9 mouse cellular contexts compared by ENCODE assay signal in the genomic region with DNA sequence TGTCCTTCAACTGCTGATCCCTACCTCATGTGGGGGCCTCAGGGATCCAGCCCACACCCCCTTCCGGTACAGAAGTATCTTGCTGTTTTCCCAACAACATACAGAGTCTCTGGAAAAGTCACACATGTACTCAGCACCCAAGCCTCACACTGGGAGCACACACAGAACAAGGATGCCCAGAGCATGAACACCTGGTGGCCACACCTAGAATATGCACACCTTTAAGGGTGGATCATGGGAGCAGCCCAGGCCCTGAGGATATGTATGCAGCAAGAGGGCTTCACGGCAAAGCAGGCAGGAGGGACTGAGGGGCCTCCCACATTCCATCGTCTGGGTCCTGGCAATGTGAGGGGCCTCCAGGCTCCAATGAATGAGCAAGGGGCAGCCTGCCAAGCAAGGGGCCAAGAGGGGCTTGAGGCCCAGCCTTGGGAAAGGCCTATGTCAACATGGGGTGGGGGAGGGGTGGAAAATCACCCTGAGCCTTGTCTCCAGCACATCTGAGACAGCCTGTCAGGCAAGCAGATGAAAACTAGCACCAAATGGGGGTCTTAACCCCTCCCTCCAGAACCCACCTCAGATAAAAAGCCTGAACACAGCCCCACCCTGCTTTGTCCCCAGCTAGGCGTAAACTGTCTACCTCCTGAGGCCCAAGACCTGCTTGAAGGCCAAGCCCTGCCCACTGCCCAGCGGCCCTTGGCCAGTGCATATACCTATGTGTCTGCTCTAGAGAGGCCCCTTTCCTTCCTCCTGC. TPM values are rescaled to one million over a fixed set of nuclear protein-coding genes. Genes with fewer than 3 reads are reported as not detected.
DNase-seq lines count a peak whose midpoint lies in the region; ATAC-seq and TF ChIP-seq lines count a peak whose summit lies in the region.
"Had no signal": no experiment of that assay in that cellular context is flagged by ENCODE, and none has a peak within 500 bp of the region (broad histone marks: within the 10 kb centered on the region; RNA-seq: fewer than 3 reads in every experiment).

No protein-coding gene starts in this region.

- intact Hi-C loops in heart, adult 2 months (cut with DNase I), result no loop called here

- H3K27ac ChIP-seq in heart, embryonic 14.5 days (replicated peaks in 1 of 2; ENCODE audit: control insufficient read depth in 1 of 2, insufficient read depth in 1 of 2, low read depth in 2 of 2, low read length in 2 of 2), result peak overlapping the region; percentile 88 to 98
- no peak overlapping the region for H3K27ac ChIP-seq in heart, adult 2 months
- H3K27ac ChIP-seq in limb, embryonic 15.5 days, result peak overlapping the region; percentile 91
- peak overlapping the region; percentile 93 for H3K27ac ChIP-seq in stomach, embryonic 16.5 days (ENCODE audit: low read length)

- H3K79me2 ChIP-seq in heart, adult 2 months (replicated peaks; ENCODE audit: control insufficient read depth, insufficient read depth, low read length), result peaks cover 15% of the 10 kb centered on the region

- TF ChIP-seq POLR2A in heart, adult 2 months (IDR thresholded peaks at IDR 0.05; ENCODE audit: insufficient read depth, low read depth, low read length), result no peak

- no peaks in the 10 kb centered on the region for H3K9me3 ChIP-seq in heart, embryonic 14.5 days (ENCODE audit: control insufficient read depth, low read length)
- H3K9me3 ChIP-seq in limb, embryonic 15.5 days, result no peaks in the 10 kb centered on the region
- no peaks in the 10 kb centered on the region for H3K9me3 ChIP-seq in stomach, embryonic 16.5 days (replicated peaks; ENCODE audit: control insufficient read depth, low read length)

- H3K9ac ChIP-seq in heart, embryonic 14.5 days (ENCODE audit: low read length), result peak overlapping the region; percentile 58
- H3K9ac ChIP-seq in heart, adult 2 months (ENCODE audit: low read depth, low read length), result no peak overlapping the region
- no peak overlapping the region; the same call in 1 of the 2 replicates for H3K9ac ChIP-seq in limb, embryonic 15.5 days
- H3K9ac ChIP-seq in stomach, embryonic 16.5 days (ENCODE audit: low read length), result peak overlapping the region; percentile 62

- peak; percentile 77 for ATAC-seq in heart, embryonic 14.5 days (ENCODE audit: insufficient number of reproducible peaks, insufficient read depth, low FRiP score, low read depth)
- ATAC-seq in limb, embryonic 15.5 days (ENCODE audit: insufficient number of reproducible peaks, low FRiP score, low TSS enrichment, low read depth), result peak; percentile 76
- ATAC-seq in stomach, embryonic 16.5 days (ENCODE audit: insufficient read depth, low FRiP score), result peak; percentile 82

- H3K4me2 ChIP-seq in heart, embryonic 14.5 days (ENCODE audit: low read length), result peak overlapping the region; percentile 59
- peak overlapping the region; percentile 36 for H3K4me2 ChIP-seq in limb, embryonic 15.5 days
- peak overlapping the region; percentile 46 for H3K4me2 ChIP-seq in stomach, embryonic 16.5 days (ENCODE audit: low read depth, low read length)

- no peak for TF ChIP-seq EP300 in heart, adult 2 months (IDR thresholded peaks at IDR 0.05; ENCODE audit: insufficient read depth, low read depth, low read length)

- H3K36me3 ChIP-seq in heart, embryonic 14.5 days (ENCODE audit: control insufficient read depth, insufficient read depth, low read length), result peaks cover 92% of the 10 kb centered on the region
- no peaks in the 10 kb centered on the region for H3K36me3 ChIP-seq in heart, adult 2 months (ENCODE audit: control insufficient read depth, insufficient read depth, low read length)
- H3K36me3 ChIP-seq in limb, embryonic 15.5 days, result peaks cover 86% of the 10 kb centered on the region
- H3K36me3 ChIP-seq in stomach, embryonic 16.5 days (ENCODE audit: control insufficient read depth, insufficient read depth, low read length), result peaks cover 30% of the 10 kb centered on the region

- DNase-seq in heart, adult 2 months, result no peak
- peak; percentile 29 for DNase-seq in urinary bladder, postnatal 14 days (ENCODE audit: low spot score)
- DNase-seq in urinary bladder, postnatal 36 days (ENCODE audit: low spot score in 2 of 2), result no peak
- no peak for DNase-seq in adrenal gland, postnatal 4 days (ENCODE audit: low spot score in 2 of 2)
- no peak for DNase-seq in adrenal gland, postnatal 10 days
- DNase-seq: adrenal gland, adult 8-10 months had no signal

- H3K4me1 ChIP-seq in heart, embryonic 14.5 days (ENCODE audit: control insufficient read depth in 2 of 2, insufficient read depth in 2 of 2, low read length in 2 of 2), result peaks cover 49 to 72% of the 10 kb centered on the region in 2 experiments
- H3K4me1 ChIP-seq in heart, adult 2 months (ENCODE audit: control insufficient read depth, insufficient read depth, low read length), result peaks cover 7% of the 10 kb centered on the region
- H3K4me1 ChIP-seq in limb, embryonic 15.5 days, result peaks cover 65% of the 10 kb centered on the region
- H3K4me1 ChIP-seq in stomach, embryonic 16.5 days (ENCODE audit: control insufficient read depth, insufficient read depth, low read length), result peaks cover 62% of the 10 kb centered on the region

- peak overlapping the region in 1 of 2 experiments; percentile 4; a peak in 1 of 4 replicates for H3K4me3 ChIP-seq in heart, embryonic 14.5 days (ENCODE audit: control insufficient read depth in 1 of 2, insufficient read depth in 1 of 2, low read depth in 1 of 2, low read length in 2 of 2)
- no peak overlapping the region for H3K4me3 ChIP-seq in heart, adult 2 months
- H3K4me3 ChIP-seq in limb, embryonic 15.5 days, result peak overlapping the region; percentile 10
- H3K4me3 ChIP-seq in stomach, embryonic 16.5 days (replicated peaks; ENCODE audit: low read length), result 0 out of 2 replicates have a peak overlapping the region, but pooled peaks have one; percentile 9

- 21% methylated on average over 5 of the region's 5 CpGs for WGBS in heart, embryonic 14.5 days
- 44% methylated on average over 5 of the region's 5 CpGs for WGBS in heart, adult 2 months
- WGBS in limb, embryonic 15.5 days, result 27% methylated on average over 5 of the region's 5 CpGs
- 19% methylated on average over 5 of the region's 5 CpGs for WGBS in stomach, embryonic 16.5 days

- TF ChIP-seq CTCF in heart, adult 2 months (IDR thresholded peaks at IDR 0.05), result no peak

- no peaks in the 10 kb centered on the region for H3K27me3 ChIP-seq in heart, embryonic 14.5 days (ENCODE audit: control insufficient read depth, insufficient read depth, low read length)
- no peaks in the 10 kb centered on the region for H3K27me3 ChIP-seq in heart, adult 2 months (ENCODE audit: control insufficient read depth, insufficient read depth, low read length)
- H3K27me3 ChIP-seq in limb, embryonic 15.5 days, result no peaks in the 10 kb centered on the region
- no peaks in the 10 kb centered on the region for H3K27me3 ChIP-seq in stomach, embryonic 16.5 days (ENCODE audit: control insufficient read depth, insufficient read depth, low read length)

RNA-seq across cellular contexts. Expression of a gene that starts 13.9 kb away (rescaled TPM):
- 163 and 182 TPM in 2 replicates for polyA plus RNA-seq in heart, embryonic 14.5 days (2014; fragmentation: Nextera tagmentation; extraction: Ambion mirVana)
- total RNA-seq in heart, adult 2 months (2021), result 100 to 1,000 TPM; 189 to 207 TPM
- polyA plus RNA-seq in heart, adult 2 months (2012; rRNA removed), result 148 and 149 TPM in 2 replicates
- polyA plus RNA-seq in limb, embryonic 15.5 days (2015; fragmentation: Nextera tagmentation; extraction: Ambion mirVana), result 75.1 and 86.0 TPM in 2 replicates
- polyA plus RNA-seq in stomach, embryonic 16.5 days (2015; fragmentation: Nextera tagmentation; extraction: Ambion mirVana), result 50.7 and 52.8 TPM in 2 replicates
- 100 to 1,000 TPM; 334 to 351 TPM for total RNA-seq in adrenal gland, postnatal 4 days (2021)
- 100 to 1,000 TPM; 210 to 252 TPM for total RNA-seq in adrenal gland, postnatal 10 days (2021)

RNA-seq across cellular contexts. Expression of a gene that starts 16.3 kb away (rescaled TPM):
- 136 and 153 TPM in 2 replicates for polyA plus RNA-seq in heart, embryonic 14.5 days (2014; fragmentation: Nextera tagmentation; extraction: Ambion mirVana)
- total RNA-seq in heart, adult 2 months (2021), result 10 to 100 TPM; 32.0 to 38.7 TPM
- polyA plus RNA-seq in heart, adult 2 months (2012; rRNA removed), result 38.4 and 39.4 TPM in 2 replicates
- polyA plus RNA-seq in limb, embryonic 15.5 days (2015; fragmentation: Nextera tagmentation; extraction: Ambion mirVana), result 195 and 218 TPM in 2 replicates
- polyA plus RNA-seq in stomach, embryonic 16.5 days (2015; fragmentation: Nextera tagmentation; extraction: Ambion mirVana), result 152 and 171 TPM in 2 replicates
- 10 to 100 TPM; 69.9 to 72.6 TPM for total RNA-seq in adrenal gland, postnatal 4 days (2021)
- total RNA-seq in adrenal gland, postnatal 10 days (2021), result 10 to 100 TPM; 35.9 to 46.7 TPM

RNA-seq across cellular contexts. Expression of a gene that starts 17.9 kb away (rescaled TPM):
- polyA plus RNA-seq in heart, embryonic 14.5 days (2014; fragmentation: Nextera tagmentation; extraction: Ambion mirVana), result 5.3 and 6.7 TPM in 2 replicates
- total RNA-seq in heart, adult 2 months (2021), result 1 to 10 TPM; 4.4 to 5.9 TPM
- polyA plus RNA-seq in heart, adult 2 months (2012; rRNA removed), result 9.5 and 13.6 TPM in 2 replicates
- 3.4 and 3.7 TPM in 2 replicates for polyA plus RNA-seq in limb, embryonic 15.5 days (2015; fragmentation: Nextera tagmentation; extraction: Ambion mirVana)
- 9.7 and 12.2 TPM in 2 replicates for polyA plus RNA-seq in stomach, embryonic 16.5 days (2015; fragmentation: Nextera tagmentation; extraction: Ambion mirVana)
- total RNA-seq in adrenal gland, postnatal 4 days (2021), result 1 to 10 TPM; 6.4 to 6.8 TPM
- 1 to 10 TPM; 3.9 to 5.5 TPM for total RNA-seq in adrenal gland, postnatal 10 days (2021)

RNA-seq across cellular contexts. Expression of a gene that starts 40.9 kb away (rescaled TPM):
- 88.3 and 89.7 TPM in 2 replicates for polyA plus RNA-seq in heart, embryonic 14.5 days (2014; fragmentation: Nextera tagmentation; extraction: Ambion mirVana)
- total RNA-seq in heart, adult 2 months (2021), result 100 to 1,000 TPM; 150 to 173 TPM
- polyA plus RNA-seq in heart, adult 2 months (2012; rRNA removed), result 85.2 and 98.2 TPM in 2 replicates
- polyA plus RNA-seq in limb, embryonic 15.5 days (2015; fragmentation: Nextera tagmentation; extraction: Ambion mirVana), result 11.6 and 27.2 TPM in 2 replicates
- 2.7 and 10.3 TPM in 2 replicates for polyA plus RNA-seq in stomach, embryonic 16.5 days (2015; fragmentation: Nextera tagmentation; extraction: Ambion mirVana)
- 10 to 100 TPM; 17.1 to 19.5 TPM for total RNA-seq in adrenal gland, postnatal 4 days (2021)
- 10 to 100 TPM; 42.9 to 72.4 TPM for total RNA-seq in adrenal gland, postnatal 10 days (2021)

RNA-seq across cellular contexts. Expression of a gene that starts 59.5 kb away (rescaled TPM):
- polyA plus RNA-seq in heart, embryonic 14.5 days (2014; fragmentation: Nextera tagmentation; extraction: Ambion mirVana), result 5.0 and 6.1 TPM in 2 replicates
- total RNA-seq in heart, adult 2 months (2021), result 10 to 100 TPM; 10.8 to 11.5 TPM
- polyA plus RNA-seq in heart, adult 2 months (2012; rRNA removed), result 9.6 and 10.7 TPM in 2 replicates
- 24.0 and 26.7 TPM in 2 replicates for polyA plus RNA-seq in limb, embryonic 15.5 days (2015; fragmentation: Nextera tagmentation; extraction: Ambion mirVana)
- 19.8 and 21.9 TPM in 2 replicates for polyA plus RNA-seq in stomach, embryonic 16.5 days (2015; fragmentation: Nextera tagmentation; extraction: Ambion mirVana)
- 10 to 100 TPM; 49.2 to 56.6 TPM for total RNA-seq in adrenal gland, postnatal 4 days (2021)
- 10 to 100 TPM; 28.8 to 29.6 TPM for total RNA-seq in adrenal gland, postnatal 10 days (2021)

Comparison
In these comparisons a context has a peak if more than half of its experiments do, and no peak if none do; other contexts are left out.
1. H3K9ac ChIP-seq: peak in heart, embryonic 14.5 days (single experiment) and stomach, embryonic 16.5 days (single experiment); none in heart, adult 2 months (single experiment) and limb, embryonic 15.5 days (single experiment).
2. Peak in every context shown above with its lines, with median percentiles within 50 percentile points of each other: ATAC-seq and H3K4me2 ChIP-seq.